Mouse (Mus musculus): ENCODE data around the gene Treh. TPM values are rescaled to one million over a fixed set of nuclear protein-coding genes. Genes with fewer than 3 reads are reported as not detected.
"Not testable (repeated sequence)": the region's sequence is repeated elsewhere in the genome, so short reads cannot be mapped to it uniquely, and the experiment has no call there.

The Treh gene
- under 1 TPM in 1 of 2 experiments, not detected in 1; 0.16 TPM for total RNA-seq (2021)
- long read RNA-seq, experiment 1, result 0 reads
- long read RNA-seq, experiment 2, partial matches to known transcripts, result 0 of 1 reads
- long read RNA-seq, experiment 2, other reads (novel, unspliced or antisense), result 1 of 1 reads

DNA sequence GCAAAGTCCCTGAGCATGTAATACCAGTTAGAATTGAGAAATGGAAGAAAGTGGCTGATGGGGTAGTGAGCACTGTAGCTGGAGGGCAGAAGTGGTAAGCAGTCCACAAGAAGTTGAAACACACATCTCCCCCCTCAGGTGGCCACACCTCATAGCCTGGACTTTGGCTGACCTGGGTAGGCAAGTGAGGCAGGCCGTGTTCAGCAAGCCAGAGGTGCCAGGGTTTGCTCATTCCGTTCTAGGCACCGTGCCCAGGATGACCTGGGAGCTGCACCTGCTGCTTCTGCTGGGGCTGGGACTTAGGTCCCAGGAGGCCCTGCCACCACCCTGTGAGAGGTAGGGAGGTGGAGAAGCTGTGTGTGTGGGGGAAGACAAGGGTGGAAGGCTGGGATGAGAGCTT lies at the start of gene Treh:
Gene Treh, plus strand, starts transcription at position 229 of the 400 bp plus-strand sequence.
- H3K27ac ChIP-seq, result no peak within 1 kb of the TSS
- no peak within 1 kb of the TSS for H3K4me3 ChIP-seq
- no peak for TF ChIP-seq CTCF (IDR thresholded peaks at IDR 0.05)
- no peak for DNase-seq (ENCODE audit: extremely low spot score in 1 of 2, low spot score in 2 of 2)
- intact Hi-C loops (cut with DNase I), result no loop called here

GRCm38 (mm10) chr9:44624390-44624789 lies 48.6 kb upstream of the Treh start:
- no peak for DNase-seq (ENCODE audit: extremely low spot score in 1 of 2, low spot score in 2 of 2)
- intact Hi-C loops (cut with DNase I), result no loop called here

GRCm38 (mm10) chr9:44626268-44626667 lies 46.8 kb upstream of the Treh start:
- DNase-seq (ENCODE audit: extremely low spot score in 1 of 2, low spot score in 2 of 2), result no peak

More at GRCm38 (mm10) chr9:44624390-44624789, 48.6 kb upstream of the Treh start:
- no peak overlapping the region for H3K27ac ChIP-seq
- H3K4me3 ChIP-seq, result no peak overlapping the region
- no peak for TF ChIP-seq CTCF (IDR thresholded peaks at IDR 0.05)

DNA sequence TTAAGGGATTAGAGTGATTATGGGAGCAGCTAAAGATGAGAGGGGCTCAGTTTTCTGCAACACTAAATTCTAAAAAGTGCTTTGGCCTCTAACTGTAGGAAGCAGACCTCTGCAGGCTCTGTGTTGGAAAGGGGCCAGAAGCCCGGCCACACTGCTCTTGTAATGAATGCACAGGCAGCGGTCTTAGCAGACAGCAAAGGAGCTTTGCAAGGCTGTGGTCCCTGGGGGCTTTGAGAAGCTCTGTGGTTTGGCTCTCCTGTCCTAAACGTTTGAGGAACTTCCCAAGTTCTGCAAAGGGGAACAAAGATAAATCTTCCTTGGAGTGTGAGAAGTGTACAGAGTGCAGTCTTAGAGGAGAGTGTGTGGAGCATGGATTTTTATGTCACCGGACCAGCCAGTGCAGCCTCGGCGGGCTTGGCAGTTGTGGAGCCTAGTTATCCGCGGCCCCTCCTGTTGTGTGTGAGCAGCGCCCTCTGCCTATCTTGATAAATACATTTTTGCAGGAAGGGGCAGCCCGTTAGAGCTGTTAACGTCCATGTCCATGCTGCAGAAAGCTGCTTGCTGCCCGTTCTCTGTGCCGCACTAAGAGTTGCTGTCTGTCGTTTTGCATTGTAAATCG lies 35.4 kb upstream of the Treh start:
- no peak for DNase-seq (ENCODE audit: extremely low spot score in 1 of 2, low spot score in 2 of 2)
- Histone ChIP-seq H3K27ac (no peak overlapping the region), H3K4me3 (no peak overlapping the region)
- intact Hi-C loops (cut with DNase I), result loop anchor here (10.0 kb wide), 1 partner anchor 297 kb away; no protein-coding TSS in a partner anchor
- peak; percentile 1 for TF ChIP-seq CTCF (IDR thresholded peaks at IDR 0.05)

More at GRCm38 (mm10) chr9:44626268-44626667, 46.8 kb upstream of the Treh start:
- H3K4me3 ChIP-seq, result no peak overlapping the region
- intact Hi-C loops (cut with DNase I), result no loop called here
- TF ChIP-seq CTCF (IDR thresholded peaks at IDR 0.05), result no peak
- H3K27ac ChIP-seq, result no peak overlapping the region

- H3K4me3 ChIP-seq; H3K27ac ChIP-seq; DNase-seq (ENCODE audit: extremely low spot score in 1 of 2, low spot score in 2 of 2): not testable (repeated sequence)
- intact Hi-C loops (cut with DNase I), result loop anchor here (10.0 kb wide), 1 partner anchor 296 kb away; no protein-coding TSS in a partner anchor
Measured at GRCm38 (mm10) chr9:44638726-44639125, 34.3 kb upstream of the Treh start.

GRCm38 (mm10) chr9:44640028-44640427 lies 33.0 kb upstream of the Treh start:
- H3K4me3 ChIP-seq; intact Hi-C loops (cut with DNase I); DNase-seq (ENCODE audit: extremely low spot score in 1 of 2, low spot score in 2 of 2); H3K27ac ChIP-seq: not testable (repeated sequence)

DNA sequence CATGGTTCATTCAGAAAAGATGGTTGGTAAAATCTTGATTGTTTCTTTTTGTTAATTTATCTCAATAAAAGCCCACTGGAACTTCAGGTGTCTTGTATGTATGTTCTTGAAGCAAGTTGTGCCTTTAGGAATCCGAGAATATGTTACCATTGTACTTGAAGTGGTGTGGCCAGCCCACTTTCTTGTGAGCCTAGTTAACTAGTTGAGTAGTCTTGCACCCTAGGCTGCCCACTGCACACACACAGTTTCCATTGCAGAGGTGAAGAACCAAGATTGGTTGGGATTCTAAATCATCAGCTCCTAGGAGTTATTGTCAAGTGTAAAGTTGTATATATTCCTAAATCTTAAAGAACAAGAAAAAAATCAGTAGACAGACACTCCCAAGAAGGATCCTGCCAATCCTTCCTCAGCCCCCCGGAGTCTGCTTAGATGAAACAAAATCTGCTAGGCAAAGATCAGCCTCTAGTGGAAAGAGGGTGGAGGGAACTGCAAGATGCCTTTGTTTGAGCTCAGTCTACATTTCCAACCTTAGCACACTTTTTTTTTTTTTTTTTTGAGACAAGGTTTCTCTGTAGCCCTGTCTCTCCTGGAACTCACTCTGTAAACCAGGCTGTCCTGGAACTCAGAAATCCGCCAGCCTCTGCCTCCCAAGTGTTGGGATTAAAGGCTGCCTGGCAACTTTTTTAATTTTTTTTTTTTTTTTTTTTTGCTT lies 32.2 kb upstream of the Treh start:
- Histone ChIP-seq H3K27ac (no peak overlapping the region), H3K4me3 (no peak overlapping the region)
- TF ChIP-seq CTCF (IDR thresholded peaks at IDR 0.05), result no peak
- DNase-seq (ENCODE audit: extremely low spot score in 1 of 2, low spot score in 2 of 2), result no peak
- intact Hi-C loops (cut with DNase I), result no loop called here

DNA sequence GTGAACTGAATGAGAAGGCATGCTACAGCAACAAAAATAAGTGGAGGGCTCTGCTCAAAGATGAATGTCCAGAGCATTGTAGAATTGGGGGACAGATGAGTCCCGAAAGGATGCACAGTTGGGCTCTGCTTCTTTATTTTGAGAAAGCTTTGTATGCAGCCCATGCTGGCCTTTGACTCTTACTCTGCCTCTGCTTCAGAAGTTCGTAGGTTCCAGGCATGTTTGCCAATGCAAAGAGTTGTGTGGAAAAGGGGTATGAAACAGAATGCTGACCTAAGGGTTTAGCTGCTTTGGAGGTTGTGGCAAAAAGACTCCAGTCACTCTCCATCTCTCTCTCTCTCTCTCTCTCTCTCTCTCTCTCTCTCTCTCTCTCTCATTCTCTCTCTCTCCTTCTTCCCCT lies 31.4 kb upstream of the Treh start:
- intact Hi-C loops (cut with DNase I), result no loop called here
- DNase-seq (ENCODE audit: extremely low spot score in 1 of 2, low spot score in 2 of 2), result no peak
- Histone ChIP-seq H3K4me3 (no peak overlapping the region), H3K27ac (no peak overlapping the region)
- no peak for TF ChIP-seq CTCF (IDR thresholded peaks at IDR 0.05)

GRCm38 (mm10) chr9:44643103-44643502 lies 29.9 kb upstream of the Treh start:
- intact Hi-C loops (cut with DNase I), result no loop called here
- H3K4me3 ChIP-seq, result no peak overlapping the region
- H3K27ac ChIP-seq, result no peak overlapping the region
- DNase-seq (ENCODE audit: extremely low spot score in 1 of 2, low spot score in 2 of 2), result no peak
- no peak for TF ChIP-seq CTCF (IDR thresholded peaks at IDR 0.05)

DNA sequence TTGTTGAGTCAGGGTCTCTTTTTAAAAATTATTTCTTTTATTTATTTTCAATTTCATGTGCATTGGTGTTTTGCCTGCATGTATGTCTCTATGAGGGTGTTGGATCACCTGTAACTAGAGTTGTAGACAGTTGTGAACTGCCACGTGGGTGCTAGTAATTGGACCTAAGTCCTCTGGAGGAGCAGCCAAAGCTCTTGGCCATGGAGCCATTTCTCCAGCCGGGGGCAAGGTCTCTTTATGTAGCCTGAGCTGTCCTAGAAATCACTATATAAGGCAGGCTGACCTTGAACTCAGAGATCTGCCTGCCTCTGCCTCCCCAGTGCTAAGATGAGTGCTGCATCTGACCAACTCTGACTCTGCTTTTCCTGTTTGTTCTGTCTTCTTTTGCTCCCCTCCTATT lies 28.8 kb upstream of the Treh start:
- intact Hi-C loops (cut with DNase I), result no loop called here
- no peak overlapping the region for H3K4me3 ChIP-seq
- no peak for DNase-seq (ENCODE audit: extremely low spot score in 1 of 2, low spot score in 2 of 2)
- no peak overlapping the region for H3K27ac ChIP-seq
- TF ChIP-seq CTCF (IDR thresholded peaks at IDR 0.05), result no peak

- intact Hi-C loops (cut with DNase I), result no loop called here
- no peak overlapping the region for H3K4me3 ChIP-seq
- DNase-seq (ENCODE audit: extremely low spot score in 1 of 2, low spot score in 2 of 2), result no peak
- TF ChIP-seq CTCF (IDR thresholded peaks at IDR 0.05), result no peak; the same call in 1 of the 2 replicates
- no peak overlapping the region for H3K27ac ChIP-seq
Measured at GRCm38 (mm10) chr9:44645481-44645880, 27.6 kb upstream of the Treh start.

- TF ChIP-seq CTCF (IDR thresholded peaks at IDR 0.05), result no peak
- intact Hi-C loops (cut with DNase I), result no loop called here
- Histone ChIP-seq H3K27ac (no peak overlapping the region), H3K4me3 (no peak overlapping the region)
- DNase-seq (ENCODE audit: extremely low spot score in 1 of 2, low spot score in 2 of 2), result no peak
Measured at GRCm38 (mm10) chr9:44645924-44646323, 27.1 kb upstream of the Treh start.

Measured in left cerebral cortex, adult 2 months (tissue).